Mouse (Mus musculus) macrophage (primary cell): ENCODE results near the gene Npb. TPM values are rescaled to one million over a fixed set of nuclear protein-coding genes. Genes with fewer than 3 reads are reported as not detected.

Source experiments
- H3K27ac ChIP-seq: fragments of 350-480 bp; formaldehyde crosslinking; 2 replicates; pipeline ENCODE4 v1.9.0; 2021
- H3K36me3 ChIP-seq: fragments of 350-480 bp; formaldehyde crosslinking; 2 replicates; pipeline ENCODE4 v1.9.0; 2021; ENCODE audit errors: inconsistent target
- H3K4me3 ChIP-seq: fragments of 350-480 bp; formaldehyde crosslinking; 2 replicates; pipeline ENCODE4 v1.9.0; 2021; ENCODE audit errors: inconsistent target
- H3K79me2 ChIP-seq: fragments of 350-480 bp; formaldehyde crosslinking; 2 replicates; pipeline ENCODE4 v1.9.0; 2021; ENCODE audit errors: inconsistent target
- WGBS: methylation state at CpG from one replicate; pipeline ENCODE4 v1.1.7; 2026; ENCODE audit warnings: inconsistent platforms; ENCODE audit not compliant: missing documents; 5-methylcytosine and 5-hydroxymethylcytosine counted together
- polyA plus RNA-seq: library from polyadenylated mRNA; stranded (reverse); fragments of 250-400 nt; gene quantifications from 3 replicates; pipeline ENCODE4 v1.2.4, GENCODE M21; 2018; ENCODE audit warnings: inconsistent platforms

Npb gene
- polyA plus RNA-seq, 1 experiment from 2014 or later, result not detected

DNA sequence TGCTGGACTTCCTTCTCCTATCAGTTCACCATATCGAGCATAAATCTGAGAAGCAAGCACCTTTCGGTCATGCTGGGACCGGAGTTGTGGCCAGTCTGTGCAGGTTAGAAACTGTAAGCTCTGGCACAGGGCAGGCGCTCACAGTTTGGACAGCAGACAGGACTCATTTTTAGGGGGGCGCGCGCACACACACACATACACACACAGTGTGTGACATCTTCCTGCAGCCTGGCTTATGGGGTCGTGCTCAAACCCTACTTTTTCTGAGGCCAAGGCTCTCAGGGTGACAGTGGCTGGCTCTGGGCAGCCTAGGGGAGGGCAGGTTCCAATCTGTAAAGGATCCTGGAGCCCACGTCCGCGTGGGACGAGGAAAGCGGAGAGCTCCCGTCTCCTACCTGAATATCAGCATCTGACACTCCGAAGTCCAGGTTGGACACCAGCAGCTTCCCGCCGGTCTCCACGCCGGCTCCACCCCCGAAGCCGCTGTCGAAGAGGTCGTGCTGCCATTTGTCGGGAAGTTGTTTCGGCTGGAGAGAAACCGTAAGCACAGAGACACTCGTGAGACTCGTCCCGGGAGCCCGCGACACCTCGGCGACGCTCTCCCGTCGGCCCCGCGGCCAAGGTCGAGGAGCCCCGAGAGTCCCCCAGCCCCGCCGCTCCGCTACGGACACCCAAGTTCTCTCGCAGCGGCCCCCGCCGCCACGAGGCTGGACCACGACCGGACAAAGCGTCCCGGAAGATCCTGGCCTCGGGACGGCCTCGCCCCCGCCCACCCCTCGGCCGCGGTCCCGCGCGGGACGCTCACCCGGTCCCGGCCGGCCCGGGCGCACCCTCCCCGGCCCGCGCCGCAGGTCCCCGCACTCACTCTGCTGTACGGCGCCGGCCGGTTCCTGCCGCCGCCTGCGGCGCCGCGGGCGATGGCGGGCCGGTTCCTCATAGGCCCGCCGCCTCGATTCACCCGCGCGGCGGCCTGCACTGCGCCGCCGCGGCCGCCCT lies 10.7 kb upstream of the Npb start:
- Histone ChIP-seq H3K27ac (peak overlapping the region; percentile 49), H3K4me3 (peak overlapping the region; percentile 75), H3K79me2 (peaks cover 66% of the 10 kb centered on the region), H3K36me3 (peaks cover 54% of the 10 kb centered on the region; the same call in 1 of the 2 replicates)
- WGBS, result 3% methylated on average over 95 of the region's 99 CpGs

DNA sequence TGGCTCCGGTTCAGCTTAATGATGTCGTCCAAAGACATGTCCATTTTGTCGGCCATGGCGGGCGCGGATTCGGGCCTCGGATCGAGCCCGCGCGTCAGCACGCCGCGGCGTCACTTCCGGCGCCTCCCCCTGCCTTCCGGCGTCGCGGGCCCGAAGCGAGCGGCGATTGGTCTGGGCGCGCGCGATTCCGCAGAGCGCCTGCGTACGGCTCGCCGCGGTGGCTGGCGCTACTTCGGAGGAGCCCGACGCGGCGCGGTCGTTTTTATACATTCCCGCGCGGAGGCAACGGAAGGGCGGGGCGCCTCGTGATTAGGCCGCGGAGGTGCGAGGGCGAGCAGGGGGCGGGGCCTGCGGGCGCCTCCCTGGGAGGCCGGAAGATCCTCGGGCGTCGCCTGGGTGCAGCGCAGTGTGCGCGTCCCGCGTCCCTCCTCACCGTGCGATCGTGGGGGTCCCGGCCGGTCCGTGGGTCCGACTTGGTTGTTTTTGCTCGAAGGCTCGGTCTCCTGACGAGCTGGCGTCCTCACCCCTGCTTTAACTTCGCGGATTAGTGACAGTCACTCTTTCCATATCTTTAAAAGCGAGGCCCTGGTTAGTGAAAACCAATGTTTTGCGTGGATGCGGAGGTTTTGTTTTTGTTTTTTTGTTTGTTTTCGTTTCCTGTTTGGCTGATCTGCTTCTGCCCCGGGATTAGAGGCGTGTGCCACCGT lies 9.8 kb upstream of the Npb start, which contains the start of the genes Alyref and Anapc11:
Gene Alyref, minus strand, starts transcription at position 83 of the 707 bp plus-strand sequence.
Gene Anapc11, plus strand, starts transcription at position 139 of the 707 bp plus-strand sequence.
- under 1% methylated on average over 73 of the region's 88 CpGs for WGBS
- peaks cover 57% of the 10 kb centered on the region for H3K79me2 ChIP-seq
- peaks cover 54% of the 10 kb centered on the region; the same call in 1 of the 2 replicates for H3K36me3 ChIP-seq
- peak within 1 kb of the TSS; percentile 75 for H3K4me3 ChIP-seq
- H3K27ac ChIP-seq, result peak within 1 kb of the TSS; percentile 85

DNA sequence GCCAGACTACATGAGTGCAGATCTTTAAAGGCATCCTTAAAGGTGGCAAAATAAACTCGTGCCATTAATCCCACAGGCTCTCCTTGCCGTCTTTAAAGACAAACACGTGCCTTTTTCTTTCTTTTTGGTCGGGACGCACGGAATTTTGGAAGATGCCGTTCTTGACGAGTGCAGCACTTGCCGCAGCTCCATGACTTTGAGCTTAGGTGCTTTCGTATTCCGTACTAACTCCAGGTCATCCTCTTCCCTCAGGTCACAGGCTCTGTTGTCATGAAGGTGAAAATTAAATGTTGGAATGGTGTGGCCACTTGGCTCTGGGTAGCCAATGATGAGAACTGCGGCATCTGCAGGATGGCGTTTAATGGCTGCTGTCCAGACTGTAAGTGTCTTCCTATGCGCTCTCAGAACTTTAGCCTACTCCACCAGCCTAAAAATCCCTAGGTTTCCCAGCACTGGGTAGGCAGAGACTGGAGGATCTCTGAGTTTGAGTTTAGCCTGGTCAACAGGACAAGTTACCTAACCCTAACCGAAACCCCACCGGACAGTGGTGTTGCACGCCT lies 9.2 kb upstream of the Npb start:
- Histone ChIP-seq H3K79me2 (peaks cover 51% of the 10 kb centered on the region), H3K27ac (peak overlapping the region; percentile 85), H3K4me3 (peak overlapping the region; percentile 55), H3K36me3 (peaks cover 54% of the 10 kb centered on the region; the same call in 1 of the 2 replicates)
- 48% methylated on average over 16 of the region's 17 CpGs for WGBS

DNA sequence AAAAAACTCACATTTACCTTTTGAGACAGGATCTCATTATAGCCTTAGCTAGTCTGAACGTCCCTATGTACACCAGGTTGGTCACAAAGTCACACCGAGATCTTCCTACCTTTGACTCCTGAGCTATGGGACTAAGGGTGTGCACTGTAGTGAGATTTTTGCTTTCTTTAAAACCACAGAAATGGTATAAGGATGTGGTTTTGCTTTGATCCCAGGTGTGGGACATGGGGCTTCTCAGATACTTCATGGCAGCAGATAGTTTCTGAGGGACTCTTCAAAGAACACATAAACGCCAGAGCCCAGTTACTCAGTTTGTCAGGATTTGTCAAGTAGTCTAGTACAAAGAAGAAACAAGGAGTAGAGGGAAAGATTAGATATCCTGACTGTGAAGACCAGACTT lies 7.6 kb upstream of the Npb start:
- peaks cover 52% of the 10 kb centered on the region; the same call in 1 of the 2 replicates for H3K36me3 ChIP-seq

DNA sequence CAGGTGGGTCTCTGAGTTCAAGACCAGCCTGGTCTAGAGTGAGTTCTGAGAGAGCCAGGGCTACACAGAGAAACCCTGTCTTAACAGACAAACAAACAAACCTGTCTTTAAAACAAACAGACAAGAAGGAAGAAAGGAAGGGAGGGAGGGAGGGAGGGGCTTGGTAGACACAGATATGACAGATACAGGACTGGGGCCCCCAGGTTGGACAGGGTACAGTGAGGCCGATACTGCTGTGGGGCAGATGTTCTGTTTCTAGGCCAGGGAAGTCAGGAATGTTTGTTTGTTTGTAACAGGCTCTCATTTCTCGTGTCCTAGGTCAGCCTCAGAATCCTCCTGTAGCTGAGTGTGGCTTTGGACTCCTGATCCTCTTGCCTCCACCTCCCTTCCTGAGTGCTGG lies 4.7 kb upstream of the Npb start:
- Histone ChIP-seq H3K27ac (no peak overlapping the region), H3K4me3 (no peak overlapping the region), H3K79me2 (peaks cover 15% of the 10 kb centered on the region), H3K36me3 (peaks cover 45% of the 10 kb centered on the region; the same call in 1 of the 2 replicates)
- 95% methylated on average over 2 of the region's 2 CpGs for WGBS

More for the DNA sequence above, 7.6 kb upstream of the Npb start:
- H3K4me3 ChIP-seq, result no peak overlapping the region
- 81% methylated on average over 3 of the region's 3 CpGs for WGBS
- H3K79me2 ChIP-seq, result peaks cover 35% of the 10 kb centered on the region
- no peak overlapping the region for H3K27ac ChIP-seq

DNA sequence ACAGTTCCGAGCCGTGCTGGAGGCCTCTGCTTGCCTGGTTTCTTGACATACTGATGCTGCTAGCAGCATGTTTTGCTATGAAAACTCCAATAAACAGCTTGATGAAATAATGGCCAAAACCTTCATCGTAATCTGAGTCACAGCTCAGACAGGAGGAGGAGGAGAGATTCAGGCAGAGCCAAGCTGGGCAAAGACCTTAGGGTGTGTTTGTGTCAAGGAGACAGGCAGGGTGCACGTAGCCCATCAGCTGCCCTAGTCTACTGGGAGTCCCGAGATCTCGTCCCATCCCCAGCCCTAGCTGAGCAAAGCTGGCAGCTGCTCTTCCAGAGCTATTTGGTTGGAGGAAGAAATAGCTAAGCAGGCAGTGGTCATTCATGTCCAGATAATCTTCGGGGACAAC lies 2.6 kb upstream of the Npb start:
- 89% methylated on average over 7 of the region's 7 CpGs for WGBS
- Histone ChIP-seq H3K27ac (no peak overlapping the region), H3K36me3 (peaks cover 53% of the 10 kb centered on the region; the same call in 1 of the 2 replicates), H3K79me2 (no peaks in the 10 kb centered on the region), H3K4me3 (no peak overlapping the region)

DNA sequence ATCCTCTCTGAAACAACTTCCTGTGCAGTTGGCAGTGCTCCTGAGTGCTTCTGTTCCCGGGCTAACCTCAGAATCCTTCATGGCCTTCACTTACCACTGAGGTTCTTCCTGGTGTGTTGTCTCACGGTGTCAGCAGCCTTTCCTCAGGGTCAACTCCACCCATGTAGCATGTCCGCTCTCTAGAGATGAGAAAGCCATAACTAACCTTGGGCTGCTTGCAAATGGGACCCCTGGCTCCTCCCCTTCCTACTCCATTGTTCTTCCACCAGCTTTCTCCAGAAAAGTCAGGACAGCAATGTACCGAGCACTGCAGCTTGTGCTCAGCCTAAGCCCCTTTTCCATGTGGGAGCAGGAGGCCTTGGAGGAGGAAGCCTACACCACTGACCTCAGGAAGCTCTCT lies 1.5 kb upstream of the Npb start:
- H3K4me3 ChIP-seq, result no peak overlapping the region
- H3K27ac ChIP-seq, result no peak overlapping the region
- peaks cover 57% of the 10 kb centered on the region; the same call in 1 of the 2 replicates for H3K36me3 ChIP-seq
- H3K79me2 ChIP-seq, result no peaks in the 10 kb centered on the region
- 93% methylated on average over 4 of the region's 4 CpGs for WGBS

DNA sequence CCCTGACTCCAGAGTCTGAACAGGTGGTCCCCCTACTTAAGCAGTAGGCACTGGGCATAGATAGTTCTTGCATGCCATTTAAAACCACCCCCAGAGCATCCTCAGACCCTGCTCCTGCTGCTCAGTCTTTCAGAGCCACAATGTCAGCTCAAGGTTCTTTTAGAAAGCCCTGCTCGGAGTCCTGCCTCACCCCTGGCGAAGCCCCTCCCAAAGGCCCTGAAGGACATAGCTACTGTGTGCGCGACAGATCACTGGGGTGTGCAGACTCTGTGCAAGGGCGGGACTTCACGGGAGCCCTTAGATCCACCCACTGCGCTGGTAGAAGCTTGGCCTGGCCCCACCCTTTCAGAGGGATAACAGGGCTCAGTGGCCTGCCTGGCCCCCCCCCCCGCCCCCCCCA lies 973 bp downstream of the Npb start:
- peaks cover 52% of the 10 kb centered on the region; the same call in 1 of the 2 replicates for H3K36me3 ChIP-seq

DNA sequence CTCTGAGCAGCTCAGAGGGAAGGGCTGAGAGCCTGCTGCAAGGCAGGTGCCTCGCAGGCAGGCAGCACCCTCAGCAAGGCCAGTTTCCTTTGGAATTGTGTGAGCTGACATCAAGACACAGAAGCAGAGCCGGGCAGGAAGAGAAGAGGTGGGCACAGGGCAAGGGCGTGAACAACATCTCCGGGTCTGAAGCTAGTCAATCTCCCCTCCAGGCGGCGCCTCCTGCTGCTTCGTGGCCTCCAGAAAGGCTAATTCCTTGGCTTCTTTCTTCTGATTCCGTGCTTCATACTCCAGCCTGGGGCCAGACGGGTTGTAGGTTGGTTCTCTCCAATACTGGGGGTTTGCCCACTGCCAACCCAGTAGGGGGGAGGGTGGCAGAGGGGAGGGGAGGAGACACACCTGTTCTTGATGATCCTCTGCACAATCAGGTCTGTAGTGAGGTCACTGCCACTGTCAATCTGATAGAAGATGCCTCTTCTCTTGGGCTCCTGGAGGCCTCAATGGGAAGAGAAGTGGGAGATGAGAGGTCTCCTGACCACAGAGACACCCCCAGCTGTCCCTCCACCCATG lies 2.3 kb downstream of the Npb start:
- 91% methylated on average over 7 of the region's 9 CpGs for WGBS
- peaks cover 23% of the 10 kb centered on the region for H3K79me2 ChIP-seq
- H3K4me3 ChIP-seq, result no peak overlapping the region
- H3K36me3 ChIP-seq, result peaks cover 40% of the 10 kb centered on the region; the same call in 1 of the 2 replicates
- no peak overlapping the region for H3K27ac ChIP-seq

More for the DNA sequence above, 973 bp downstream of the Npb start:
- no peak overlapping the region for H3K4me3 ChIP-seq
- H3K27ac ChIP-seq, result no peak overlapping the region
- H3K79me2 ChIP-seq, result peaks cover 10% of the 10 kb centered on the region; the same call in 1 of the 2 replicates
- 90% methylated on average over 7 of the region's 8 CpGs for WGBS

DNA sequence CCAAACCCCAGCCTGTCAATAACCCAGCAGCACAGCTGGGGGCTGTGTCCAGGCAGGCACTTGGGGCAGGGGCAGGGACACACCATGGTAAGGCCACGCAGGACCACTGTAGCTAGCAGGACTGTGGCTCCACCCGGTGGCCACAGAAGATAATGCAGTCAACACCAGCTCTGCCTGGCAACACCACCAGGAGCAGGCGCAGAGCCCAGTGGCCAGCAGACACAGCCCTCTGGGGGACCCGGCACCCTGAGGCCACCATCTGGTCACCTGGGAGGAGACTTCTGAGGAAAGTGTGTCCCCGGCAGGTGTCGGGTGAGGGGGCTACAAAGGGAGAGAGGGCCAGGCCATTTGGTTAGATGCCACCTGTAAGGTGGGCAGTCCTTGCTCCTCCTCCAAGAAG lies 4.5 kb downstream of the Npb start:
- no peak overlapping the region for H3K27ac ChIP-seq
- no peak overlapping the region for H3K4me3 ChIP-seq
- WGBS, result 64% methylated on average over 6 of the region's 6 CpGs
- peaks cover 40% of the 10 kb centered on the region; the same call in 1 of the 2 replicates for H3K36me3 ChIP-seq
- peaks cover 43% of the 10 kb centered on the region for H3K79me2 ChIP-seq

DNA sequence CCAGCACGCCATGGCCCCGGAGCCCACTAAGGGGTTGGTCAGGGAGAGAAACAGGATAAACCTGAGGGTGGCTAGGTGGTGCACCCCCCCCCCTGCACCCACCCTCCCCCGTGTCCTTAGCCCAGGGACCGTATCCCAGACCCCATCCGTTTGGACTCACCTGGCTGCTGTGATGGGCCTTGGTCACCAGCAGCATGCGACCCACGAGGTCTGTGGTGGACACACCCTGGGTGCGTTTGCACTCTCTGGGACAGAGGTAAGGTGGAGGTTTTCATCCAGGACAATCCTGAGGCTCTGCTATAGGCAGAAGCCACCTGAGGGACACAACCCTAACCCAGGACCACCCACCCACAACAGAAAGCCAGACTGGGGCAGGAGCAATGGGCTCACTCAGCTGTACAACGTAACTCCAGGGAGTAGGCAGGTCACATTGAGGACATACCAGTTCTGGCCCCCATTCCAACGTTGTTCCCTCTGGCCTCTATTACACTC lies 5.2 kb downstream of the Npb start:
- H3K36me3 ChIP-seq, result peaks cover 45% of the 10 kb centered on the region; the same call in 1 of the 2 replicates
- peaks cover 43% of the 10 kb centered on the region for H3K79me2 ChIP-seq
- no peak overlapping the region for H3K27ac ChIP-seq
- 98% methylated on average over 9 of the region's 10 CpGs for WGBS
- no peak overlapping the region for H3K4me3 ChIP-seq

DNA sequence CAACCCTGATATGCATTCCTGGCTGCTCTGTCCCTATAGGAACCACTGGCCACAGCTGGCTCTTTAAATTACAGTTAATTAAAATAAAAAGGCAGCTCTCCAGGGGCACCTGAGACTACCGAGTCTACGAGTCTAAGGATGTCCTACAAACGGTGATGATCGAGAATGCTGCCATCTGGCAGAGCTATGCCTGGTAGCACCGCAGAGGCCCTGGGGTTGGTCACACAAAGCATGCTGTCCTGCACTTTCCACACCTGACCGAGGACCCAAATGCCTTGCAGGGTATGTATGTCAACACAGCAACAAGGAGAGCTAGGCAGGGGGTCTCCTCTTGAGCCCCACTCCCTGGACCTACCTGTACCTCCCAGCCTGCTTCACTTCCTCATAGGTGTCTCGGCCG lies 5.7 kb downstream of the Npb start:
- peaks cover 49% of the 10 kb centered on the region; the same call in 1 of the 2 replicates for H3K36me3 ChIP-seq
- 82% methylated on average over 8 of the region's 8 CpGs for WGBS
- H3K4me3 ChIP-seq, result no peak overlapping the region
- peaks cover 43% of the 10 kb centered on the region for H3K79me2 ChIP-seq
- H3K27ac ChIP-seq, result no peak overlapping the region

DNA sequence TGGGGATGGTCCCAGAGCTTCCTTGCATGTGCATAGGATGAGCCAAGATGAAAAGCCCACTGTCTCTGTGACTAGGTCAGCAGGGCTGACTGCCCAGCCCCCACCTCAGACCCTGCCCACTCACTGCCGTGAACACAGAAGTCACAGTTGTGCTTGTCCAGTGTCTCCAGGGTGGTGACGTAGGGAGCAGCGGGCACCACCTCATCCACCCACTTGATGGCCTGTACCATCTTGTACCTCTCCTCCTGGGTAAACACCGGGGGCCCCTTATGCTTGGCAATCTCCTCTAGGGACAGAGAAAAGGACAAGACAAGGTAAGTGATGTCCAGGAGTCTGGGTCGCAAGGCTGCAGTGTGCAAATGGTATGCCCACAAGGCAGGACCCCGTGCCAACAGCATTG lies 6.9 kb downstream of the Npb start:
- Histone ChIP-seq H3K79me2 (peaks cover 43% of the 10 kb centered on the region), H3K36me3 (peaks cover 55% of the 10 kb centered on the region), H3K27ac (no peak overlapping the region), H3K4me3 (no peak overlapping the region)
- 96% methylated on average over 6 of the region's 6 CpGs for WGBS
